Mouse (Mus musculus) megakaryocyte, embryonic 14.5 days (primary cell): ENCODE measurements around the gene Tob1. TPM values are rescaled to one million over a fixed set of nuclear protein-coding genes. Genes with fewer than 3 reads are reported as not detected.

ENCODE experiments used
- H3K27me3 ChIP-seq: replicated peaks from 2 replicates; pipeline ENCODE3; 2012; ENCODE audit warnings: inconsistent platforms
- H3K36me3 ChIP-seq: replicated peaks from 2 replicates; pipeline ENCODE3; 2012; ENCODE audit warnings: low read length, inconsistent platforms, mixed read lengths
- H3K4me1 ChIP-seq: 2 replicates; pipeline ENCODE4 v1.6.1; 2012; ENCODE audit warnings: inconsistent platforms
- H3K4me3 ChIP-seq: replicated peaks from 2 replicates; pipeline ENCODE3; 2012; ENCODE audit warnings: moderate library complexity, mild to moderate bottlenecking, inconsistent platforms
- H3K9me3 ChIP-seq: 2 replicates; pipeline ENCODE4 v1.6.1; 2012; ENCODE audit warnings: inconsistent platforms
- FLI1 ChIP-seq: IDR thresholded peaks from 2 replicates; pipeline ENCODE4 v1.6.1; 2012; ENCODE audit warnings: low read length, inconsistent platforms, mixed read lengths
- GATA1 ChIP-seq: IDR thresholded peaks from 3 replicates; pipeline ENCODE4 v1.6.1; 2012; ENCODE audit warnings: mixed read lengths, low read length, inconsistent platforms, borderline replicate concordance
- polyA plus RNA-seq: library from polyadenylated mRNA; stranded (reverse); fragments of >175 nt; gene quantifications from 2 replicates; pipeline ENCODE4 v1.2.3, GENCODE M21; 2012; ENCODE audit warnings: low replicate concordance; ENCODE audit not compliant: insufficient read depth

The Tob1 gene
- polyA plus RNA-seq, 1 experiment, result 4.3 TPM

GRCm38 (mm10) chr11:94196311-94196710, 14.9 kb upstream of the Tob1 start:
- Histone ChIP-seq H3K9me3 (peaks cover 11% of the 10 kb centered on the region), H3K4me3 (no peak overlapping the region), H3K4me1 (peaks cover 16% of the 10 kb centered on the region), H3K36me3 (no peaks in the 10 kb centered on the region), H3K27me3 (peaks cover 87% of the 10 kb centered on the region)
- TF ChIP-seq GATA1 (no peak), FLI1 (no peak)

GRCm38 (mm10) chr11:94198405-94199146, 12.7 kb upstream of the Tob1 start:
- Histone ChIP-seq H3K4me1 (peaks cover 10% of the 10 kb centered on the region), H3K27me3 (peaks cover 83% of the 10 kb centered on the region), H3K4me3 (no peak overlapping the region), H3K9me3 (peaks cover 7% of the 10 kb centered on the region), H3K36me3 (no peaks in the 10 kb centered on the region)
- TF ChIP-seq GATA1, result no peak
- TF ChIP-seq FLI1, result no peak

GRCm38 (mm10) chr11:94199771-94200170, 11.5 kb upstream of the Tob1 start:
- H3K27me3 ChIP-seq, result peaks cover 75% of the 10 kb centered on the region
- no peak for TF ChIP-seq GATA1
- TF ChIP-seq FLI1, result no peak
- peaks cover 10% of the 10 kb centered on the region for H3K4me1 ChIP-seq
- H3K36me3 ChIP-seq, result no peaks in the 10 kb centered on the region
- peaks cover 6% of the 10 kb centered on the region for H3K9me3 ChIP-seq
- no peak overlapping the region for H3K4me3 ChIP-seq

- no peak for TF ChIP-seq FLI1
- TF ChIP-seq GATA1, result no peak
- H3K36me3 ChIP-seq, result no peaks in the 10 kb centered on the region
- H3K9me3 ChIP-seq, result no peaks in the 10 kb centered on the region
These were observed 10.8 kb upstream of the Tob1 start for GRCm38 (mm10) chr11:94200422-94200821.

DNA sequence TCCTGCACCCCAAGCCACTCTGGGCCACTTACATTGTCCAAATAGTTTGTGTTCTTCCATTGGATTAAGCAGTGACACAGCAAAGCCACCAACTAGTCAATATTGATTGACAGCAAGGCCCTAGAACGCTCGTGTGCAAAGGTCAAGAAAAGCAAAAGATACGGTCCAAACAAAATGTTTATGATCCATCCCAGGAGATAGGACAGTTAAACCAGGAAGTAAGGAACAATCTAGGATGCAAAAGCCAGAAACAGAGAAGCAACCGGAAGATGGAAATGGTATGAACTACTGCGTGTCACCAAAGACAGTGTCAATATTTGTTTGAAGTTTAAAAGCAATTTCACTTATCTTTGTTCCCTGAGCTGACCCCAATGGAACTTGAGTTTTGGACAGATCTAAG, 9.1 kb upstream of the Tob1 start:
- Histone ChIP-seq H3K27me3 (peaks cover 72% of the 10 kb centered on the region), H3K9me3 (no peaks in the 10 kb centered on the region), H3K4me1 (peaks cover 5% of the 10 kb centered on the region; the same call in 1 of the 2 replicates), H3K4me3 (no peak overlapping the region), H3K36me3 (no peaks in the 10 kb centered on the region)
- TF ChIP-seq GATA1, result no peak
- no peak for TF ChIP-seq FLI1

More at GRCm38 (mm10) chr11:94200422-94200821, 10.8 kb upstream of the Tob1 start:
- peaks cover 74% of the 10 kb centered on the region for H3K27me3 ChIP-seq
- peaks cover 10% of the 10 kb centered on the region for H3K4me1 ChIP-seq
- H3K4me3 ChIP-seq, result no peak overlapping the region

- H3K4me3 ChIP-seq, result no peak overlapping the region
- TF ChIP-seq GATA1 (no peak), FLI1 (no peak)
- no peaks in the 10 kb centered on the region for H3K36me3 ChIP-seq
- no peaks in the 10 kb centered on the region for H3K4me1 ChIP-seq
- H3K9me3 ChIP-seq, result no peaks in the 10 kb centered on the region
- H3K27me3 ChIP-seq, result peaks cover 64% of the 10 kb centered on the region
These were observed 8.2 kb upstream of the Tob1 start for GRCm38 (mm10) chr11:94203066-94203465.

DNA sequence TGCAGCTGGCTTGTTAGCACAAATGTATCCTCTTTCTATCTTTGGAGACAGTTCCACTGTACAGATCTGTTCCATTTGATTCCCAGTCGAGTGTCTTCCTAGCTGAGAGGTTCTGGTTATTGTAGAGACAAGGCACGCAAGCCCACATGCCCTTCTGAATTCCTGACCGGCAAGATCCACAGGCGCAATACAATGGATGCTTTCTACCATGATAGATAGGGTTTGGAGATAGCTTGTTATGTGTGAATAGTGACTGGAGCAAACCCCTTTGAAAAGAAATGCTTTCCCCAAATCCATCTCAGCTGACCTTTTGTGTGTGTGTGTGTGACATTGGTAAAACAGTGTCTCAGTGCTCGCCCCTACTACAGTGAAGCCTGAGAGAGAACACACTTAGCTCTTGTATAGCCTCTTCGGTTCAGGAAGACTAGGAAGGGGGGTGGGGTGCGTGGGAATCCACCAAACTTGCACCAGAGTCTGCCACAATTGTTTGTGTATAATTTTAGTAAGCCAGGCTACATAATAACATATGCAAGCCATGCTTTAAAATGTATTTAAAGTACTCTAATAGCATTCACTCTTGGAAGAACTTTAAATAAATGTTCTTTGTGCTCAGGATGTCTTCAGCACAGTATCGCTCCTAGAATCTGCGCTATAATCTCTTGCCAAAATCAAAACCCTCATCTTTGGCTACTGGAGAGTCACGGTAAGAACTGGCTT, 4.7 kb upstream of the Tob1 start:
- Histone ChIP-seq H3K36me3 (no peaks in the 10 kb centered on the region), H3K4me1 (peaks cover 15% of the 10 kb centered on the region), H3K9me3 (no peaks in the 10 kb centered on the region), H3K4me3 (no peak overlapping the region), H3K27me3 (peaks cover 43% of the 10 kb centered on the region)
- no peak for TF ChIP-seq GATA1
- TF ChIP-seq FLI1, result no peak

DNA sequence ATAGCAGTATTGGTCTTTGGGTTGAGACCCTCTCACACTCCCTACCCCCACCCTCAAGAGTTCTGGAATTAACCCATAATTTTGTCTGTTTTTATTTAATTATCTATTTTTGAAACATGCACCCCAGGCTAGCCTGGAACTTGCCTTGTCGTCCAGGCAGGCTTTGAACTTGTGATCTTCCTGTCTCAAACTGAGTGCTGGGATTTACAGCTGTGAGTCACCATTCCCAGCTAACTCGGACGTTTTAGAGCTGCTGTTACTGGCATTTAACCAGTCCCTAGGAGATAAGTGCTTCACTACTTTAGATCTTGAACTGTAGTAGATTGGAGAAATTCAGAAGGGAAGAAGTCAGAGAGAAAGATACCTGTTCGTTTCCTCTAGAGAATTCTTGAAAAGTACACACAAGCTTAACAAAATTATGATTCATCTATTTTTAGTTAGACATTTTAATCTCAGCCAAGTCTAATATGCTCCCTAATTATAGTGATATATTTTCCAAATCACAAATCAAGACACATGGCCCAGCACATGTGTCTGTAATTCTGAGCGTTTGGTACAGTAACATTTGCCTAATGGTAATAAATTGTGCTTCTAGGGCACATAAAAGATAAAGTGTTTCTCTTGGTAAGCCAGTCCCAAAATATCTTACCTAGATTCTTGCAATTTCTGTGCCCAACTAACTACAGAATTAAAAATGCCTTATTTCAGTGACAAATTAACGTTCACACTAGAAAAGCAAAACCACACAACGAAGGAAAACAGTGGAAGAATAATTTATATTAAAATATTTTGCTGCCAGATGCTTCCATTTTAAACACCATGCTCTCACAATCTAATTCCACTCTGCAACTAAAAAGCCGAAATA, 2.2 kb upstream of the Tob1 start:
- peaks cover 6% of the 10 kb centered on the region for H3K36me3 ChIP-seq
- TF ChIP-seq GATA1 (no peak), FLI1 (no peak)
- H3K27me3 ChIP-seq, result peaks cover 27% of the 10 kb centered on the region
- peaks cover 23% of the 10 kb centered on the region for H3K4me1 ChIP-seq
- H3K9me3 ChIP-seq, result no peaks in the 10 kb centered on the region
- no peak overlapping the region for H3K4me3 ChIP-seq

DNA sequence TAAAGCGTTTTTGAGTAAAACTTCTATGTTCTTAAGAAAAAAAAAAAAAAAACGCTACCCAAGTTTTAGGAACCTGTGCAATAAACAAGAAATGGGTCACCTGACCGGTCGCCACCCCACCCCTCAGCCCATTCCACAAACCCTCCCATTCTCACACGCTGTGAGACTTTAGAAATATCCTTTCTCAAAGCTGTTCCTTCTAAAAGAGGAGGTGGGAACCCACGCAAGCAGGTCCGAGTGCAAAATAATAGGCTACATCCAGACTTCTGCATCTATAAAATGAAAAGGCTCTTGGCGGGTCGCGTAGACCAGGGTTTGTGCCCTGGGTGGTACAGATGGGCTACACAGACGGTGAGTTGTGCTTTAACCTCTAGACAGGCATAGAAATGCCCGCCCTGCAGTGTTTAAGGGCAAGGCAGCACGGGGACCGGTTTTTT, 1.5 kb upstream of the Tob1 start:
- Histone ChIP-seq H3K4me1 (peaks cover 23% of the 10 kb centered on the region), H3K36me3 (peaks cover 12% of the 10 kb centered on the region), H3K4me3 (peak overlapping the region; percentile 95), H3K9me3 (no peaks in the 10 kb centered on the region), H3K27me3 (peaks cover 25% of the 10 kb centered on the region)
- no peak for TF ChIP-seq GATA1
